Mouse (Mus musculus) brain, embryonic 14.5 days (tissue): ENCODE measurements around the gene Olfr832.
"Not testable (repeated sequence)": the region's sequence is repeated elsewhere in the genome, so short reads cannot be mapped to it uniquely, and the experiment has no call there.

Experiments used
- CTCF ChIP-seq: fragments of 200-500 bp; IDR thresholded peaks from 2 replicates; pipeline ENCODE4 v1.5.1; 2012; ENCODE audit warnings: inconsistent platforms, mild to moderate bottlenecking, moderate library complexity, borderline replicate concordance; ENCODE audit not compliant: insufficient read depth, insufficient read length; ENCODE audit errors: extremely low read depth
- POLR2A ChIP-seq: fragments of 200-500 bp; IDR thresholded peaks from 2 replicates; pipeline ENCODE4 v1.6.1; 2012; ENCODE audit warnings: mild to moderate bottlenecking, inconsistent platforms, borderline replicate concordance; ENCODE audit not compliant: poor library complexity, insufficient read depth, insufficient read length, severe bottlenecking; ENCODE audit errors: extremely low read depth

GRCm38 (mm10) chr9:18907699-18908098, 29.2 kb upstream of the Olfr832 start:
- not testable (repeated sequence) for TF ChIP-seq CTCF, POLR2A
